Mouse (Mus musculus): ENCODE data around the gene Ugt1a10. TPM values are rescaled to one million over a fixed set of nuclear protein-coding genes. Genes with fewer than 3 reads are reported as not detected.
"Not testable (repeated sequence)": the region's sequence is repeated elsewhere in the genome, so short reads cannot be mapped to it uniquely, and the experiment has no call there.

Gene Ugt1a10
- polyA plus RNA-seq, 2 experiments: not detected

- H3K9me3 ChIP-seq (ENCODE audit: control insufficient read depth, low read length): no peaks in the 10 kb centered on the region
- H3K4me2 ChIP-seq (ENCODE audit: low read depth): no peak within 1 kb of the TSS
- no peak for ATAC-seq (ENCODE audit: insufficient read depth)
- no peaks in the 10 kb centered on the region for H3K4me1 ChIP-seq (replicated peaks; ENCODE audit: control insufficient read depth in 2 of 2, insufficient read depth in 2 of 2, low read length in 1 of 2)
- DNase-seq (ENCODE audit: low read depth in 3 of 3, low spot score in 3 of 3): no peak
- 34% methylated on average over 10 of the region's 10 CpGs for WGBS (ENCODE audit: insufficient replicate concordance)
- no peak within 1 kb of the TSS for H3K27ac ChIP-seq
- no peaks in the 10 kb centered on the region for H3K27me3 ChIP-seq (ENCODE audit: control insufficient read depth, insufficient read depth, low read length)
- TF ChIP-seq CTCF (IDR thresholded peaks at IDR 0.05; ENCODE audit: low read depth) (no peak), EP300 (IDR thresholded peaks at IDR 0.05; ENCODE audit: low read depth) (no peak)
- no peaks in the 10 kb centered on the region for H3K36me3 ChIP-seq (replicated peaks; ENCODE audit: control insufficient read depth, insufficient read depth, low read depth)
- no peak within 1 kb of the TSS for H3K9ac ChIP-seq (replicated peaks)
- no peak within 1 kb of the TSS for H3K4me3 ChIP-seq (ENCODE audit: insufficient read depth in 1 of 2, low read depth in 2 of 2, low read length in 2 of 2)
Measured at GRCm38 (mm10) chr1:88094941-88095492, 39.8 kb downstream of the Ugt1a10 start, which contains the start of gene Ugt1a7c. Gene Ugt1a7c, plus strand, starts transcription at chr1:88095062.

GRCm38 (mm10) chr1:88098546-88098945 lies 43.4 kb downstream of the Ugt1a10 start:
- H3K27ac ChIP-seq; ATAC-seq (ENCODE audit: insufficient read depth); H3K9ac ChIP-seq (replicated peaks); H3K4me3 ChIP-seq (ENCODE audit: insufficient read depth in 1 of 2, low read depth in 2 of 2, low read length in 2 of 2); H3K4me2 ChIP-seq (ENCODE audit: low read depth); H3K9me3 ChIP-seq (ENCODE audit: control insufficient read depth, low read length); H3K4me1 ChIP-seq (replicated peaks; ENCODE audit: control insufficient read depth in 2 of 2, insufficient read depth in 2 of 2, low read length in 1 of 2); H3K27me3 ChIP-seq (ENCODE audit: control insufficient read depth, insufficient read depth, low read length); DNase-seq (ENCODE audit: low read depth in 3 of 3, low spot score in 3 of 3); H3K36me3 ChIP-seq (replicated peaks; ENCODE audit: control insufficient read depth, insufficient read depth, low read depth): not testable (repeated sequence)
- WGBS (ENCODE audit: insufficient replicate concordance): 46% methylated on average over 3 of the region's 3 CpGs

GRCm38 (mm10) chr1:88099691-88100090 lies 44.5 kb downstream of the Ugt1a10 start:
- not testable (repeated sequence) for H3K9me3 ChIP-seq (ENCODE audit: control insufficient read depth, low read length); H3K4me3 ChIP-seq (ENCODE audit: insufficient read depth in 1 of 2, low read depth in 2 of 2, low read length in 2 of 2); H3K36me3 ChIP-seq (replicated peaks; ENCODE audit: control insufficient read depth, insufficient read depth, low read depth); H3K27me3 ChIP-seq (ENCODE audit: control insufficient read depth, insufficient read depth, low read length); DNase-seq (ENCODE audit: low read depth in 3 of 3, low spot score in 3 of 3); H3K4me1 ChIP-seq (replicated peaks; ENCODE audit: control insufficient read depth in 2 of 2, insufficient read depth in 2 of 2, low read length in 1 of 2); H3K4me2 ChIP-seq (ENCODE audit: low read depth); H3K9ac ChIP-seq (replicated peaks); H3K27ac ChIP-seq; ATAC-seq (ENCODE audit: insufficient read depth)
- WGBS (ENCODE audit: insufficient replicate concordance): 52% methylated on average over 2 of the region's 2 CpGs

DNA sequence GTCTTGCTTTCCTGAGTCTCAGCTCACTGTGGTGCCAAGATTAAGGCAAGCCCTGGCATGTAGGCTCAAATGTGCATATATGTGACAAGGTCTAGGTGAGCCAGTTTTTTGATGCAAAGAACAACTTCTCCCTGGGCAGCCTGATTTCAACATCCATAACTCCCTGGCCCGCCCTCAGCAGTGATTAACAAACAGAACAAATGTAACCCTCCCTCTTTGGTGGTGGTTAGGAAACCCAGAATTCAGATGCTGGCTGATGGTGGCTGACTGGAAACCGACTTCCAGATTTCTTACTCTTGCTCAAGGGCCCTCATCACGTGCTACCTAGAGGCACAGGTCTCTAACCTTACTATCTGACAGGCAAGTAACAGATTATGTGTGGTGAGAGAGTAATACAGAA lies 47.8 kb downstream of the Ugt1a10 start, which contains the start of gene Ugt1a6b:
Gene Ugt1a6b (plus strand): TSS at position 234 of the 400 bp plus-strand sequence.
- not testable (repeated sequence) for H3K27ac ChIP-seq; H3K27me3 ChIP-seq (ENCODE audit: control insufficient read depth, insufficient read depth, low read length); H3K4me1 ChIP-seq (replicated peaks; ENCODE audit: control insufficient read depth in 2 of 2, insufficient read depth in 2 of 2, low read length in 1 of 2); H3K9ac ChIP-seq (replicated peaks); H3K4me3 ChIP-seq (ENCODE audit: insufficient read depth in 1 of 2, low read depth in 2 of 2, low read length in 2 of 2); ATAC-seq (ENCODE audit: insufficient read depth); H3K4me2 ChIP-seq (ENCODE audit: low read depth); DNase-seq (ENCODE audit: low read depth in 3 of 3, low spot score in 3 of 3); H3K9me3 ChIP-seq (ENCODE audit: control insufficient read depth, low read length); H3K36me3 ChIP-seq (replicated peaks; ENCODE audit: control insufficient read depth, insufficient read depth, low read depth)
- WGBS (ENCODE audit: insufficient replicate concordance): 15% methylated on average over 2 of the region's 3 CpGs

GRCm38 (mm10) chr1:88103697-88104468 lies 48.7 kb downstream of the Ugt1a10 start:
- 48% methylated on average over 4 of the region's 5 CpGs for WGBS (ENCODE audit: insufficient replicate concordance)
- H3K4me2 ChIP-seq (ENCODE audit: low read depth); ATAC-seq (ENCODE audit: insufficient read depth); DNase-seq (ENCODE audit: low read depth in 3 of 3, low spot score in 3 of 3); H3K27me3 ChIP-seq (ENCODE audit: control insufficient read depth, insufficient read depth, low read length); H3K36me3 ChIP-seq (replicated peaks; ENCODE audit: control insufficient read depth, insufficient read depth, low read depth); H3K9me3 ChIP-seq (ENCODE audit: control insufficient read depth, low read length); H3K9ac ChIP-seq (replicated peaks); H3K4me3 ChIP-seq (ENCODE audit: insufficient read depth in 1 of 2, low read depth in 2 of 2, low read length in 2 of 2); H3K27ac ChIP-seq: not testable (repeated sequence)
- H3K4me1 ChIP-seq (replicated peaks; ENCODE audit: control insufficient read depth in 2 of 2, insufficient read depth in 2 of 2, low read length in 1 of 2): peaks cover 0 to 12% of the 10 kb centered on the region in 2 experiments; a peak in 2 of 4 replicates
